Mouse (Mus musculus) myocyte (in vitro differentiated cells): ENCODE measurements around the gene Alox12. TPM values are rescaled to one million over a fixed set of nuclear protein-coding genes. Genes with fewer than 3 reads are reported as not detected.

ENCODE experiments used
- H3K27me3 ChIP-seq: one replicate; pipeline ENCODE4 v1.6.1; 2011; ENCODE audit not compliant: control insufficient read depth, insufficient read depth, insufficient read length
- H3K36me3 ChIP-seq: one replicate; pipeline ENCODE4 v1.6.1; 2011; ENCODE audit not compliant: control insufficient read depth, insufficient read depth
- H3K4me2 ChIP-seq: one replicate; pipeline ENCODE4 v1.6.1; 2011; ENCODE audit warnings: low read depth, control low read depth
- H3K4me3 ChIP-seq: one replicate; pipeline ENCODE4 v1.5.1; 2011; ENCODE audit warnings: mild to moderate bottlenecking, control low read depth, moderate library complexity
- H3K79me2 ChIP-seq: one replicate; pipeline ENCODE4 v1.6.1; 2011; ENCODE audit not compliant: control insufficient read depth, insufficient read depth
- H3ac ChIP-seq: one replicate; pipeline ENCODE4 v1.6.1; 2011; ENCODE audit not compliant: control insufficient read depth, insufficient read length
- CEBPB ChIP-seq: IDR thresholded peaks from 2 replicates; pipeline ENCODE4 v1.6.1; 2011; ENCODE audit warnings: mild to moderate bottlenecking, moderate library complexity; ENCODE audit not compliant: poor library complexity, insufficient read depth, severe bottlenecking
- E2F4 ChIP-seq: IDR thresholded peaks from one replicate; pipeline ENCODE4 v1.6.1; 2011; ENCODE audit warnings: mild to moderate bottlenecking, control low read depth, moderate library complexity; ENCODE audit not compliant: insufficient read depth
- MAX ChIP-seq: IDR thresholded peaks from one replicate; pipeline ENCODE4 v1.6.1; 2011; ENCODE audit warnings: low read depth, mild to moderate bottlenecking, control low read depth
- MYOD1 ChIP-seq, 3 experiments: IDR thresholded peaks; one replicate each; pipeline ENCODE4 v1.6.1; 2011; ENCODE audit warnings: control low read depth in 2 of 3, low read depth in 2 of 3, mild to moderate bottlenecking in 2 of 3, moderate library complexity in 1 of 3; ENCODE audit not compliant: insufficient read length in 2 of 3, control insufficient read depth in 1 of 3
- MYOG ChIP-seq, 3 experiments: IDR thresholded peaks; one replicate each; pipeline ENCODE4 v1.6.1; 2011; ENCODE audit warnings: control low read depth in 2 of 3, low read depth in 2 of 3, mild to moderate bottlenecking in 2 of 3; ENCODE audit not compliant: insufficient read length in 2 of 3, control insufficient read depth in 1 of 3, insufficient read depth in 1 of 3
- POLR2A ChIP-seq: IDR thresholded peaks from one replicate; pipeline ENCODE4 v1.6.1; 2011; ENCODE audit warnings: low read depth, mild to moderate bottlenecking, control low read depth, moderate library complexity; ENCODE audit not compliant: insufficient read length
- POLR2AphosphoS2 ChIP-seq: IDR thresholded peaks from one replicate; pipeline ENCODE4 v1.6.1; 2011; ENCODE audit warnings: low read depth, control low read depth; ENCODE audit not compliant: insufficient read length
- REST ChIP-seq: IDR thresholded peaks from one replicate; pipeline ENCODE4 v1.6.1; 2011; ENCODE audit warnings: mild to moderate bottlenecking, control low read depth, moderate library complexity; ENCODE audit not compliant: insufficient read depth, insufficient read length
- SRF ChIP-seq: IDR thresholded peaks from one replicate; pipeline ENCODE4 v1.6.1; 2011; ENCODE audit warnings: low read depth; ENCODE audit not compliant: control insufficient read depth, insufficient read length
- TCF12 ChIP-seq: IDR thresholded peaks from one replicate; pipeline ENCODE4 v1.6.1; 2011; ENCODE audit warnings: mild to moderate bottlenecking, control low read depth; ENCODE audit not compliant: poor library complexity, insufficient read depth, severe bottlenecking
- TCF3 ChIP-seq: IDR thresholded peaks from one replicate; pipeline ENCODE4 v1.6.1; 2011; ENCODE audit warnings: low read depth, control low read depth; ENCODE audit not compliant: insufficient read length
- USF1 ChIP-seq: IDR thresholded peaks from one replicate; pipeline ENCODE4 v1.6.1; 2011; ENCODE audit warnings: low read depth, mild to moderate bottlenecking, control low read depth, moderate library complexity
- polyA plus RNA-seq: library from polyadenylated mRNA; unstranded; fragments of >200 nt; fragmentation: generic; extraction: Trizol; gene quantifications from one replicate; pipeline ENCODE4 v1.2.1, GENCODE M21; 2012; ENCODE audit warnings: missing spikeins

Alox12 gene
- polyA plus RNA-seq, 1 experiment = 0.25 TPM

GRCm38 (mm10) chr11:70265252-70265651, 10.1 kb upstream of the Alox12 start:
- Histone ChIP-seq H3K4me2 (peak overlapping the region; percentile 0), H3K27me3 (no peaks in the 10 kb centered on the region), H3K79me2 (no peaks in the 10 kb centered on the region), H3ac (no peak overlapping the region), H3K36me3 (no peaks in the 10 kb centered on the region), H3K4me3 (no peak overlapping the region)
- TF ChIP-seq E2F4 = no peak
- no peak for TF ChIP-seq REST
- TF ChIP-seq POLR2AphosphoS2 = no peak
- no peak for TF ChIP-seq TCF12
- TF ChIP-seq MYOD1 (IDR thresholded peaks at IDR 0.05; ENCODE audit: control insufficient read depth in 1 of 3, insufficient read length in 2 of 3, low read depth in 2 of 3) = no peak
- no peak for TF ChIP-seq TCF3
- TF ChIP-seq CEBPB = no peak
- no peak for TF ChIP-seq POLR2A
- no peak for TF ChIP-seq MAX
- TF ChIP-seq USF1 = no peak
- TF ChIP-seq SRF = no peak
- TF ChIP-seq MYOG (IDR thresholded peaks at IDR 0.05; ENCODE audit: control insufficient read depth in 1 of 3, insufficient read depth in 1 of 3, insufficient read length in 2 of 3, low read depth in 2 of 3) = no peak

GRCm38 (mm10) chr11:70259035-70259434, 3.9 kb upstream of the Alox12 start:
- Histone ChIP-seq H3K36me3 (no peaks in the 10 kb centered on the region), H3K27me3 (peaks cover 11% of the 10 kb centered on the region), H3K79me2 (no peaks in the 10 kb centered on the region), H3ac (no peak overlapping the region), H3K4me3 (no peak overlapping the region), H3K4me2 (peak overlapping the region; percentile 14)
- TF ChIP-seq MYOD1 (IDR thresholded peaks at IDR 0.05; ENCODE audit: control insufficient read depth in 1 of 3, insufficient read length in 2 of 3, low read depth in 2 of 3) (no peak), CEBPB (no peak), TCF3 (no peak), POLR2A (no peak), MAX (no peak), SRF (no peak), USF1 (no peak), POLR2AphosphoS2 (no peak), E2F4 (no peak), MYOG (IDR thresholded peaks at IDR 0.05; ENCODE audit: control insufficient read depth in 1 of 3, insufficient read depth in 1 of 3, insufficient read length in 2 of 3, low read depth in 2 of 3) (no peak), REST (no peak), TCF12 (no peak)

GRCm38 (mm10) chr11:70254337-70254736, 816 bp downstream of the Alox12 start:
- peak overlapping the region; percentile 70 for H3K4me2 ChIP-seq
- H3K79me2 ChIP-seq = no peaks in the 10 kb centered on the region
- H3K36me3 ChIP-seq = no peaks in the 10 kb centered on the region
- H3ac ChIP-seq = no peak overlapping the region
- no peak overlapping the region for H3K4me3 ChIP-seq
- H3K27me3 ChIP-seq = peaks cover 26% of the 10 kb centered on the region
- TF ChIP-seq SRF (no peak), MAX (no peak), MYOD1 (IDR thresholded peaks at IDR 0.05; ENCODE audit: control insufficient read depth in 1 of 3, insufficient read length in 2 of 3, low read depth in 2 of 3) (no peak), CEBPB (no peak)

- H3K79me2 ChIP-seq = no peaks in the 10 kb centered on the region
- H3ac ChIP-seq = no peak overlapping the region
- H3K4me2 ChIP-seq = no peak overlapping the region
- no peak overlapping the region for H3K4me3 ChIP-seq
- TF ChIP-seq CEBPB (no peak), POLR2A (no peak), TCF3 (no peak)
- H3K27me3 ChIP-seq = peaks cover 30% of the 10 kb centered on the region
- no peaks in the 10 kb centered on the region for H3K36me3 ChIP-seq
These were observed 3.3 kb downstream of the Alox12 start for GRCm38 (mm10) chr11:70251853-70252252.

- peaks cover 38% of the 10 kb centered on the region for H3K27me3 ChIP-seq
- no peaks in the 10 kb centered on the region for H3K79me2 ChIP-seq
- no peaks in the 10 kb centered on the region for H3K36me3 ChIP-seq
These were observed 5.0 kb downstream of the Alox12 start for GRCm38 (mm10) chr11:70250150-70250549.

More at GRCm38 (mm10) chr11:70250150-70250549, 5.0 kb downstream of the Alox12 start:
- Histone ChIP-seq H3ac (no peak overlapping the region), H3K4me3 (no peak overlapping the region), H3K4me2 (no peak overlapping the region)
- TF ChIP-seq E2F4 (no peak), REST (no peak), USF1 (no peak), MYOD1 (IDR thresholded peaks at IDR 0.05; ENCODE audit: control insufficient read depth in 1 of 3, insufficient read length in 2 of 3, low read depth in 2 of 3) (no peak), SRF (no peak), CEBPB (no peak)
